Mouse (Mus musculus) megakaryocyte progenitor cell, adult 5-6 weeks (primary cell): ENCODE data around the gene Zfyve21. TPM values are rescaled to one million over a fixed set of nuclear protein-coding genes. Genes with fewer than 3 reads are reported as not detected.

Source experiments
- ATAC-seq: replicated peaks from 2 replicates; pipeline ENCODE4 v1.8.0; 2016; ENCODE audit warnings: mild to moderate bottlenecking, moderate TSS enrichment, inconsistent platforms; ENCODE audit not compliant: poor library complexity
- total RNA-seq, 2 experiments: library from RNA; stranded (forward) in 1 of 2; stranded (reverse) in 1 of 2; fragments of 157-497, 149-512 nt in 1 of 2; fragments of 200-1000 nt in 1 of 2; gene quantifications; 2 replicates each; pipeline versions ENCODE4 v1.2.3 to v1.2.4; 2015 to 2017

The Zfyve21 gene
- total RNA-seq, 2 experiments from 2014 or later, result 7.5 TPM

- no peak for ATAC-seq
These were observed 15.5 kb upstream of the Zfyve21 start for GRCm38 (mm10) chr12:111798493-111798892.

GRCm38 (mm10) chr12:111800459-111801183 lies 13.3 kb upstream of the Zfyve21 start:
- no peak for ATAC-seq

- ATAC-seq, result no peak
These were observed 10.4 kb upstream of the Zfyve21 start for GRCm38 (mm10) chr12:111803538-111803937.

GRCm38 (mm10) chr12:111808775-111809174 lies 5.2 kb upstream of the Zfyve21 start:
- ATAC-seq, result no peak

GRCm38 (mm10) chr12:111809762-111810161 lies 4.2 kb upstream of the Zfyve21 start:
- peak; percentile 55 for ATAC-seq

- ATAC-seq, result no peak
These were observed 1.9 kb upstream of the Zfyve21 start for GRCm38 (mm10) chr12:111812075-111812474.

- no peak for ATAC-seq
These were observed 1.4 kb upstream of the Zfyve21 start for GRCm38 (mm10) chr12:111812611-111813010.

- peak; percentile 0 for ATAC-seq
These were observed 732 bp upstream of the Zfyve21 start for GRCm38 (mm10) chr12:111813111-111813765.

- ATAC-seq, result no peak
These were observed 1.1 kb downstream of the Zfyve21 start for GRCm38 (mm10) chr12:111814769-111815762.

GRCm38 (mm10) chr12:111816528-111816927 lies 2.6 kb downstream of the Zfyve21 start:
- ATAC-seq, result no peak

GRCm38 (mm10) chr12:111816967-111817366 lies 3.0 kb downstream of the Zfyve21 start:
- peak; percentile 12; the same call in 1 of the 2 replicates for ATAC-seq

GRCm38 (mm10) chr12:111817991-111818390 lies 4.0 kb downstream of the Zfyve21 start:
- ATAC-seq, result no peak

- no peak for ATAC-seq
These were observed 6.0 kb downstream of the Zfyve21 start for GRCm38 (mm10) chr12:111819936-111820335.

GRCm38 (mm10) chr12:111820708-111821107 lies 6.7 kb downstream of the Zfyve21 start:
- no peak for ATAC-seq

- no peak for ATAC-seq
These were observed 8.0 kb downstream of the Zfyve21 start for GRCm38 (mm10) chr12:111821931-111822330.

- no peak for ATAC-seq
These were observed 13.6 kb downstream of the Zfyve21 start for GRCm38 (mm10) chr12:111827556-111827955.

- ATAC-seq, result no peak
These were observed 15.5 kb downstream of the Zfyve21 start for GRCm38 (mm10) chr12:111829447-111829846.

GRCm38 (mm10) chr12:111829954-111830353 lies 16.0 kb downstream of the Zfyve21 start:
- ATAC-seq, result no peak

GRCm38 (mm10) chr12:111830375-111830774 lies 16.4 kb downstream of the Zfyve21 start:
- peak; percentile 61 for ATAC-seq

- no peak for ATAC-seq
These were observed 18.7 kb downstream of the Zfyve21 start for GRCm38 (mm10) chr12:111832643-111833042.

- ATAC-seq, result peak; percentile 57
These were observed 19.5 kb downstream of the Zfyve21 start for GRCm38 (mm10) chr12:111833457-111833856.
